Mouse (Mus musculus): Measurements from ENCODE around the gene Rsph1.

DNA sequence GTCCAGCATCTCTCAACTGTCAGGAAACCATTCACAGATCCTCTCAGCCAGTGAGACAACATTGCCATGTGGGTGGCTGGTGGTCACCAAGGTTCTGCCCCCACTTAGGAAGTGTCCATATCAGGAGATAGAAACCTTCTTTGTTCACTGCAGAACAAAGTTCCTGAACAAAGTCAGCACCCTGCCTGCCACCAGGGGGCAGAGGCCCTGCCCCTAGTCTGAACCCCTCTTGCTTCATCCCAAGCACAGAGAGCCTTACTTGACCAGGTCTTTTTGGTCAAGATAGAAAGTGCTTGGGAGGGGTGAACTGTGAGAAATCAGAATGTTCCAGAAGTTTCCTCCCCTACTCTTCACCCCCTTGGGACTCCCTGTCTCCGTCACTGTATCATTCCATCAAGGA, 41.3 kb downstream of the Rsph1 start:
- peak; percentile 23 for TF ChIP-seq CTCF (IDR thresholded peaks at IDR 0.05)
- TF ChIP-seq POLR2A (IDR thresholded peaks at IDR 0.05; ENCODE audit: insufficient read depth, low read depth, low read length), result no peak
- no peak for TF ChIP-seq EP300 (IDR thresholded peaks at IDR 0.05; ENCODE audit: insufficient read depth, low read depth, low read length)

Measured in heart, adult 2 months (tissue).